Mouse (Mus musculus) heart, adult 2 months (tissue): ENCODE data around the gene Ccdc126.

Source experiments
- EP300 ChIP-seq: fragments of 200-500 bp; IDR thresholded peaks from 2 replicates; pipeline ENCODE4 v1.6.1; 2011; ENCODE audit warnings: low read depth, low read length, control low read depth; ENCODE audit not compliant: insufficient read depth
- POLR2A ChIP-seq: fragments of 200-500 bp; IDR thresholded peaks from 2 replicates; pipeline ENCODE4 v1.6.1; 2011; ENCODE audit warnings: mild to moderate bottlenecking, low read depth, low read length, control low read depth; ENCODE audit not compliant: insufficient read depth

- no peak for TF ChIP-seq EP300
- no peak for TF ChIP-seq POLR2A
Measured at GRCm38 (mm10) chr6:49282122-49282521, 37.0 kb upstream of the Ccdc126 start.
